Mouse (Mus musculus) lung, postnatal 36 days (tissue): ENCODE data around the gene Hyal1.

Source experiments
- DNase-seq: peaks from one replicate; pipeline ENCODE4 v3.0.0; 2022; ENCODE audit warnings: mixed read lengths

Gene Hyal1

DNA sequence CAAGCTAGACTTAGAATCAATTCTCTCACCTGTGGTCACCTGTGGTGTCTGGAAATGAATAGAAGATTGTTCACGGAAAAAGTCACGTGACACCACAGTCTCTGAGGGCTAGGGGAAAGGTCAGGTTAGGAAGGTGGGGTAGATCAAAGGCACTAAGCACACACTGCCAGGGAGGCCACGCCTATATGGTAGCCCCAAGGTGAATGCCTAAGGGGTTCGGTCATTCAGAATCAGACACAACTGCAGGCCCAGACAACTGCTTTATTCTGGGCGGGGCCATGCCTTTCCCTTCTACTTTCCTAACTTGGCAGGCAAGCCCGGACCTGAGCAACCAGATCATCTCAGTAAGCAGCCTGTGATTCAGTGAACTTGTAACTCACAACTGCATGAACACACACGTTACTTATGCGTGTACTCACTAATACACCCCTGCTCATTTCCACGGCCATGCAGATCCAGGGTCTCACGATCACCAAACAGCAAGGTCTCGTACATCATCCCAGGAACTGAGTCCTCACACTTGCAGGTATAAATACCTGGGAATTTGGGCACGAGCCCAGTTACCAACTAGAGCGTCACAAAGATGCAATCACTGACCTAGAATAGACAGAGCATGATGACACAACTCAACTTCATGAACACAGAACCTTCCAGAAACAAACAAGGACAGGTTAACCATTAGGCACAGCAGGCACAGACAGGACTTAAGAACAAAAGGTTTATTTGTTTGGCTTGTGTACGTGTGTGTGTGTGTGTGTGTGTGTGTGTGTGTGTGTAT, 959 bp upstream of the Hyal1 start:
- DNase-seq: no peak

DNA sequence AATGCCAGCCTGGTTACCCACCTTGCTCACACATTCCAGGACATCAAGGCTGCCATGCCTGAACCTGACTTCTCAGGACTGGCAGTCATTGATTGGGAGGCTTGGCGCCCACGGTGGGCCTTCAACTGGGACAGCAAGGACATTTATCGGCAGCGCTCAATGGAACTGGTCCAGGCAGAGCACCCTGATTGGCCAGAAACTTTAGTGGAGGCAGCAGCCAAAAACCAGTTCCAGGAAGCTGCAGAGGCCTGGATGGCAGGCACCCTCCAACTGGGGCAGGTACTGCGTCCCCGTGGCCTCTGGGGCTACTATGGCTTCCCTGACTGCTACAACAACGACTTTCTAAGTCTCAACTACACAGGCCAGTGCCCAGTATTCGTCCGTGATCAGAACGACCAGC, 1.1 kb downstream of the Hyal1 start:
- DNase-seq: no peak

DNA sequence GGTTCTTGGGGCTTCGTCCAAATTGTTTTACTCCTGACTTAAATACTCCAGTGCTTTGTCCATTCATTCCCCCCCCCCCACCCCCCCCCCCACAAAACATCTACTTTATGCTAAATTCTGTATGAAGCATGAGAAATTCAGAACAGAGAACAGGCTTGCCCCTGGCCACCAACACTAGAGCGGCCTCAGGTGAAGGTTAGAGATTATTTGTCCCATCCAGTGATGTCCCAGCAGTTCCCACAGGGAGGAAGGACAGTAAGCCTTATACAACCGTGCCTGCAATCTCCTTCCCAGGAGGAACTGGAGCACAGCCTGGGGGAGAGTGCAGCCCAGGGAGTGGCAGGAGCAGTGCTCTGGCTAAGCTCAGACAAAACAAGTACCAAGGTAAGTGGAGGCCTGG, 1.9 kb downstream of the Hyal1 start, which contains the start of gene Naa80:
Naa80 (plus strand) TSS at position 301 of the 400 bp plus-strand sequence.
- no peak for DNase-seq

DNA sequence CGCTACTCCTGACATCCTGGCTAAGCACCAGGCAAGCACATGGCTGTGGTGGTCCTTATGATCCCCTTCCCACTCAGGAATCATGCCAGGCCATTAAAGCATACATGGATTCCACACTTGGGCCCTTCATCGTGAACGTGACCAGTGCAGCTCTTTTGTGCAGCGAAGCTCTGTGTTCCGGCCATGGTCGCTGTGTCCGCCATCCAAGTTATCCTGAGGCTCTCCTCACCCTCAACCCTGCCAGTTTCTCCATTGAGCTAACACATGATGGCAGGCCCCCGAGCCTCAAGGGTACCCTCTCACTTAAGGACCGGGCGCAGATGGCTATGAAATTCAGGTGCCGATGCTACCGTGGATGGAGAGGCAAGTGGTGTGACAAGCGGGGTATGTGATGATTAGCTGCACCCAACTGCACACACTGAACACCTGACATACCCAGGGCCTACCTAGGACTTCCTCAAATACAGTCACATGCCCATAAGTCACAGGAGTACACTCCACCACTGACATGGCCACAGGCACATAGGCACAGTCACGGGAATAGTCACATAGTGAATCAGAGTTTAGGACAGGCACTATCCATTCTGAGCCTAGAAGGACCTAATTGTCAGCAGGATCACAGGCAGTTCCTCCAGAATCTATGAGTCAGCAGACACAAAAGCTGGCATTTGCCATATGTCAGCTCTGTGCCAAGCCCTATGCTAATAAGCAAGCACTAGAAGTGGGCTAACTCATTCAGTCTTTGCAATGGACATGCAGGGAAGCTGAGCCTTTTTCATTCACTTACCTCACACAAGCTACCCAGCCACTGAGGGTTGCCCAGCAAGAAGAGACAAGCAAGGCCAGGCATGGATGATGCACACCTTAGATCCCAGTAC, 2.5 kb downstream of the Hyal1 start:
- no peak for DNase-seq

DNA sequence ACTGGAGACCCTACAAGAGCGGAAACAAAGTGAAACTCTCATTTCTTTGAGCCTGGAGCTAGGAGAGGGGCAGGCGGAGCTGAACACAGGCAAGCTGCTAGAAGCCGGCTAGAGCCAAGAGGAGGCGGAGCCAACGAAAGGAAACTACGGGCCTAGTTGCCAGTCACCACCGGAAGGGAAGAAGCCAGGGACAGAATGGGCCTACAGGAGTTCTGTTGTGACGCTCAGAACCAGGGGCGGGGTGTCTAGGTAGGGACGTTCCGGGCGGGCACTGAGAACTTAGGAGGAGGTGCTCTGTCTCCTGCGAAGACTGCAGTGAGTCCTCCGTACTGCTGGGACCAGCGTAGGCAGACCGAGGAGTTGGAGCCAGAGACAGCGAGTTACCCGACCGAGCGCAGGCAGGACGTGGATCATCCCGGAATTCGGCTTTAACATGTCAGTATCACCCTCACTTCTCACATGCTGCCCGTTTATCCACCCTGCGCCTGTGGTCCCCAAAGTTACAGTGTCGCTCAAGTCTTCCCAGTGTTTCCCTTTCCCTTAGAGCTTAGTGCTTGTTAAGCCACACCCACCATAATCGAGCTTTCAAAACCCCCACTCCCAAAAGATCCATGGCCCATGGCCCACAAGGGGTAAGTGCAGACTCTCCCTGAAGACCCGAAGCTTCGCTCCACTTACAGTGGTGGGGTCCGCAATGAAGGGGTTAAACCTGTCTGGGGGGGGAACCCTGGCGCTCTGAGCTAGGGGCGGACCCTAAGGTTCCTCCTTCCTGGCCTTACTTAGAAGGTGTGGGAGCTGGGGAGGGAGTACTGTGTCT, 4.0 kb downstream of the Hyal1 start, which contains the start of gene Hyal3:
Hyal3 (plus strand) TSS at position 318 of the 817 bp plus-strand sequence.
- DNase-seq: peak; percentile 97

DNA sequence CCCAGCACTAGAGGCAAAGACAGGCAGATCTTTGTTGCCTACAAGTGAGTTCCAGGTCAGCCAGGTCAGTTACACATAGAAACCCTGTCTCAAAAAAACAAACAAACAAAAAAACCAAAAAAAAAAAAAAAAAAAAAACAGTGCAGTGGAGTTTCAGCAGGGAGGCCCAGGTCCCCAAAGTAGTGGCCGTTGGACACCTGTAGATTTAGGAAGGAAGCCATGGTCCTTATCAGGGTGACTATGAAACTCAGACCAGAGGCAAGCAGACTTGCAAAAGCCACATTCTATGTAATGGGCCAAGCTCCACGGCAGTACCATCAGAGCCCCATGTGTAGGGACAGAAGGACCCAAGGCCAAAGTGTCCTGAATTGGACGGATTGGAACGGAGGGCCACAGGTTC, 4.9 kb downstream of the Hyal1 start:
- no peak for DNase-seq

DNA sequence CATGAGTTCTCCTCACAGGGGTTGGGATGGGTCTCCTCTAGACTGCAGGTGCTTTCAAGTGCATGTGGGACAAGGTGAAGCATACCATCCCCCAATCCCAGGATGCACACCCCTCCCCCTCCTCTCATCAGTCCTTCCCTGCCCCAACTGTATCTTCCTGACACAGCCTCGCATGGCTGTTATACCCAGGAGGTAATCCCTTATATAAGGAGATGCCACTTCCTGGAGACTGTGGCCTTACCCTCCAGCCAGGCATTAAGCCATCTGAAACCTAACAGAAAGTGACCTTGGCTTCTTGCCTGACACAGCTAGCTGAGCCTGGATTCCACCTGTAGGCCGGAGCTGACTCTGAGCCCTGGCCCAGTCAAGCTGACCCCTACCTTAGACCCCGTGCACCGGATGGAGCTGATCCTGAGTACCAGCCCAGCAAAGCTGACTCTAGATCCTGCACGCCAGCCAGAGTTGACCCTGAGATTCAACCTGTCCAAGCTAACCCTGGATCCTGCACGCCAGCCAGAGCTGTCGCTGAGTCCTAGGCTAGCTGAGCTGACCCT, 5.9 kb downstream of the Hyal1 start:
- no peak for DNase-seq

DNA sequence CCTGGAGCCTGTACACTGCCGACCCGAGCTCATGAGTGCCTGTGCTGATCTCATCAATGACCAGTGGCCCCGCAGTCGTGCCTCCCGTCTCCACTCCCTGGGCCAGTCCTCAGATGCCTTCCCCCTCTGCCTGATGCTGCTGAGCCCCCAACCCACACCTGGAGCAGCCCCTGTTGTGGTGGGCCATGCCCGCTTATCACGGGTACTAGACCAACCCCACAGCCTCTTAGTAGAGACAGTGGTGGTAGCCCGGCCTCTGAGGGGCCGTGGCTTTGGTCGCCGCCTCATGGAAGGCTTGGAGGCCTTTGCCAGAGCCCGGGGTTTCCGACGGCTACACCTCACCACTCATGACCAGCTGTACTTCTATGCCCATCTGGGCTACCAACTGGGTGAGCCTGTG, 6.4 kb downstream of the Hyal1 start:
- DNase-seq: no peak

DNA sequence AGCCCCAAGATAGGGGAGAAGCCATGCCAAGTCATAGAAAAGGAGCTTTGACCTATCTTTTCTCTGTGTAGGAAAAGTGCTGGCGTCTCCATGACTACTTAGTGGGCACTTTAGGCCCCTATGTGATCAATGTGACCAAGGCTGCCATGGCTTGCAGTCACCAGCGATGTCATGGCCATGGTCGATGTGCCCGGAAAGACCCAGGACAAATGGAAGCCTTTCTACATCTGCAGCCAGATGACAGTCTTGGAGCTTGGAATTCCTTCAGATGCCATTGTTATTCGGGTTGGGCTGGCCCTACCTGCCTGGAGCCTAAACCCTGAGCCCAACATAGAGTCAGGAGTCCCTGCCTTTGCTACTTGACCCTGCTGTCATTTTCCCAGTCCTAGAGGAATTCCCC, 9.8 kb downstream of the Hyal1 start:
- no peak for DNase-seq

DNA sequence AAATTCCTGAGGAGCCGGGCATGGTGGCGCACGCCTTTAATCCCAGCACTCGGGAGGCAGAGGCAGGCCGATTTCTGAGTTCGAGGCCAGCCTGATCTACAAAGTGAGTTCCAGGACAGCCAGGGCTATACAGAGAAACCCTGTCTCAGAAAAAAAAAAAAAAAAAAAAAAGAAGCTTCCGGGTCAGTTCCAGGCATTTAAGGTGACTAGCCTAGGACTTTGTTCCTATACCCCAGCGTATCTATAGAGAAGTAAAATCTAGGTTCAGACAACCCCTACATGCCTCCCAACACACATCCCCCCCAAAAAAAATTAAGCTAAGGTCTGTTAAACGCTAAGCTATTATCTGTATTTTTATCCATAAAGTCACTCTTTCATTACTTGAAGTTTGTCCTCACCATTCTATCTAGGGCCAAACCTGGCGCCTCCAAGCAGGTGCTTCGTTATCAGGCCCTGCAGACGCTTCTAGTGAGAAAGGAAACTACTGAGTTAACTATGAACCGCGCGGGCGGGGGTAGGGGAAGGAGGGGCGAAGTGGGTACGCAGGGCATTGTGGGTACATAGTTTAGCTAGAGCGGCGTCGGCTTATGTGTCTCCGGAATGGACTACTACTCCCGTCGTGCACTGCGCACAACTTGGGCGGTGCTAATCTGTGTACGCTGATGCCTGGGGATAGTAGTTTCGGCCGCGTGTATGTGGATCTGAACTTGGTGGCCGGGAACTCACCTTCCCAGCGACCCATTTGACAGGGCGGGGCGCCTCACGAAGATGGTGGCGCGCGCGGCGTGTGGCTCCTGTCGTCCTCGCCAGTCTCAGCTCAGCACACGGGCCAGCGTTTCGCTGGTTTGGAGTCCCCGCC, 10.5 kb downstream of the Hyal1 start, which contains the start of gene Ifrd2:
Ifrd2 (plus strand) TSS at position 669 of the 859 bp plus-strand sequence.
- DNase-seq: peak; percentile 100

DNA sequence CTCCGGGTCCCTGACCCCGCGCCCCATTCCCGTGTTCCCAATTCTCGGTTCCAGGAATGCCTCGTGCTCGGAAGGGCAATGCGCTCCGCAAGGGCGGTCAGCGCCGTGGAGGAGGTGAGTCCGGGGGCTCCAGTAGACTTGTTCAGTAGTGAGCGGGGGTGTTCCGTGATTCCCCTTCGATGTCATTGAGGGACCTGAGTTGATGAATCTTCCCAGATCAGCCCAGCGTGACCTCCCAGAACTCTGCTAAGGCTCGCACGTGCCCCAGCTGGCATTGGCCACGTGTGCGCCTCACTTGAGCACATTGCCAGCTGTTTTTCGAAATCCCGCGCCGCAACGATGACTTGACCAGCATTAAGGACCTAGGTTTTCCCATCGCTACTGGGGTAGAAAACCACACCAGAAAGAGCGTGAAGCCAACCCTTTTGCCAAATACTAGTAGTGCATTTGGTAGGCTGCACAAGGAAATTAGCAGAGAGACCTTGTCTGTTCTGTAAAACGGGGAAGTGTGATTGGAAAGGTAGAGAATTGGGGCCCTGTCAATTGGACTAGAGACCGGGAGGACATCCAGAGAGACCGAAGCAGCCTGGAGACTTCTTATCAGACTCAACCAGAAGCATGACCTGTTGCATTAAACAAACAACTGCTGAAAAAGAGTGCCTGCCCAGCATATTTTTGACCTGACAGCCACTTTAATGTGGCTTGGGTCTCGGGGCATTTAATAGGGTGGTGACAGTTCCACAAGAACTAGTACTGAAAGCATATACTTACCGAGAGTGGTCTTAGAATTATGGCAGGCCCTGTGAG, 11.3 kb downstream of the Hyal1 start:
- peak; percentile 80 for DNase-seq

DNA sequence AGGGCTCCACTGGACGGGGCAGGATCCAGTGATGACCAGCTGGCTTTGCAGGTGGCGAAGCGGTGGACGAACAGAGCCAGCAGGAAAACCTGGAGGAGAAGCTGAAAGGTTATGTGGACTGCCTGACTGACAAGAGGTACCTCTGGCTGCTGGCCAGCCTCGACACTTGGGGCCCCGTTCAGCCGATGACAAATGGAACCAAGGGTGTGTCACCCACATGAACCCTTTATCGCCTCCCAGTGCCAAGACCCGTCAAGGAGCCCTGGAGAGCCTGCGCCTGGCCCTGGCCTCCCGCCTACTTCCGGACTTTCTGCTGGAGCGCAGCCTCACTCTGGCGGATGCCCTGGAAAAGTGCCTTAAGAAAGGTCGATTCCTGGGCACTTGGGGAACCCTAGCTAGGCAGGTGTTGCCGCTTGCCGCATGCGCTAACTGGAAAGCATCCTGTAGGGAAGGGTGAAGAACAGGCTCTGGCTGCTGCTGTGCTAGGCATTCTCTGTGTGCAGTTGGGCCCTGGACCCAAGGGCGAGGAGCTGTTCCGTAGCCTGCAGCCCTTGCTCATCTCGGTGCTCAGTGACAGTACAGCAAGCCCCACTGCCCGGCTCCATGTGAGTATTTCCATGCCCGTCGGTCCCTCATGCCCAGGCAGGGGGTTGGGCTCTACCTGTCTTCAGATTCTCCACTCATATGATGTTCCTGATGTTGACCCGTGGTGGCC, 13.5 kb downstream of the Hyal1 start:
- peak; percentile 90 for DNase-seq

DNA sequence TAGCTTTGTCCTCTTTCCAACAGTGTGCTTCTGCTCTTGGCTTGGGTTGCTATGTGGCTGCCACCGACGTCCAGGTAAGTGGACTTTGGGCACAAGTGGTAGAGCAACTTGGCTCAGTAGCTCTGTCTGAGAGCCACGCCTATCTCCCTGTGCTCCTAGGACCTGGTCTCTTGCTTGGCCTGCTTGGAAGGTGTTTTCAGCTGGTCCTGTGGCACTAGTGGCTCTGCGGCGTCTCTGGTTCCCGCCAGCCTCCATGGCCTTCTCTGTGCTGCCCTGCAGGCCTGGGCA, 14.0 kb downstream of the Hyal1 start:
- DNase-seq: peak; percentile 64

DNA sequence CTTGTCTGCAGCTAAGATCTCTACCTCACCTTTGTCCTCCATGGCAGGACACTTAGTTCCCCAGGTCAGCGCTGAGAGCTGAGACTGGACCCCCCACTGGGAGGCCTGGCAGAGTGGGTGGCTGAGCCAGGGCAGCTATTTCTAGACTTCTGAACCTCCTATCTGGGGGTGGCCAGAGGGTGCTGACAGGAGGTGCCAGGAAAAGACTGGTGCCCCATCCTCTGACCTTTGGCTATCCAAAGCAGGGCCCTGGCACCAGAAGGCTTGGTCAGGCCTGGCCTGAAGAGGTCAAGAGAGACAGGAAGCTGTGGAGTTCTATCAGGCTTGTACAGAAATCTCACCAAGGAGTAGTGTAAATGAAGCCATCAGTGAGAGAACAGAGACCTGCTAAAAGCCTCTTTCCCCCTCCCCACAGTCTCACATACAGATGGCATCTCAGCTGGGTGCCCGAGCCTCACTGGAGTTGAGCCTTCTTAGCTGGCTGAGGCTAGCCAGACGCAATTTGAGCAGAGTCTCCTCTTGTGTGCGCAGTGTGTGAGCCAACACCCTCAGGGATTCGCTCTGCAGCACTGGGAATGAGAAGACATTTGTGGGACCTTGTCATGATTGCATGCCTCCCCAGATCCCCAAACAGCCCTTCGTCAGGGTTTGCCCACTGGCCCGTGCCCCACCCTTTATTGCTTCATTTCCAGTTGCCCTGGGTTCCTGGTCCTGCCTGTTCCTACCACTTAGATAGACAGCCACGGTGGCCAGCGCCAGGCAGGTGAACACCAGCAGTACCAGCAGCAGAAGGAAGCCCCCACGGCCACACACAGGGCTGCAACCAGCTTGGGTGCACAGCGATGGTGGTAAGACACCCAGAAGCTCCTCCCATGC, 16.6 kb downstream of the Hyal1 start:
- DNase-seq: no peak

DNA sequence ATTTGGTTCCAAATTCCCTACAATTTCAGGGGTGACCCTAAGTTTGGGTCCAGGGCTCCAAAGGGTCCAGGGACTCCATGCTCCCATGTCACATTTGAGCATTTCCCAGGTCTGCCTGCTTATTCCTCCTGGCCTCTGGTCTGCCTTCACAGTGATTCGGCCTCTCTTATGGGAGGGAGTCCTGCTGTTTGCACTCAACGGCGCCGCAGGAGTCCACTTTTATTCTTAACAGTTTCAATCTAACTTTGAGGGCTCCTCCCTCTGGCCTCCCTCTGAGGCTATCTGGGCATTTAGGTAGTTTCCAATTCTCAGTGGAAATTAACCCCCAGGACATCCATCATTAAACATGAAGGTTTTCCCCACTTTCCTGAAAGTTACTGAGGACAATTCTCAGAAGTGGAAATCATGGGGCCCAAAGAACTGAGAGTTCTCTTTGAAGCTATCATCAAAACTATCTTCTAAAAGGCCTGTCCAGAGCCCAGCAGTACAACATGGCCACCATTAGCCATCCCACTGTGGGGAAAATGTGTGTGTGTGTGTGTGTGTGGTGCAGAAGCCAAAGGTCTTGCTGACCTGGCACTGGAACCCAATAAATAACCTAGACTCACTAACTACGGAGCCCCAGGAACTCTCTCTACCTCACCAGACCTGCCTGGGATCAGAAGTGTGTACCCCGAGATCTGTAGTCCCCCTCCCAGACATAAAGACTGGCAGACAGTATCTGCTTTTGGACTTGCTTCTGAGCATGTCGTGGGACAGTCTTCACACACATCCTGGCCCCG, 17.7 kb downstream of the Hyal1 start:
- DNase-seq: no peak

DNA sequence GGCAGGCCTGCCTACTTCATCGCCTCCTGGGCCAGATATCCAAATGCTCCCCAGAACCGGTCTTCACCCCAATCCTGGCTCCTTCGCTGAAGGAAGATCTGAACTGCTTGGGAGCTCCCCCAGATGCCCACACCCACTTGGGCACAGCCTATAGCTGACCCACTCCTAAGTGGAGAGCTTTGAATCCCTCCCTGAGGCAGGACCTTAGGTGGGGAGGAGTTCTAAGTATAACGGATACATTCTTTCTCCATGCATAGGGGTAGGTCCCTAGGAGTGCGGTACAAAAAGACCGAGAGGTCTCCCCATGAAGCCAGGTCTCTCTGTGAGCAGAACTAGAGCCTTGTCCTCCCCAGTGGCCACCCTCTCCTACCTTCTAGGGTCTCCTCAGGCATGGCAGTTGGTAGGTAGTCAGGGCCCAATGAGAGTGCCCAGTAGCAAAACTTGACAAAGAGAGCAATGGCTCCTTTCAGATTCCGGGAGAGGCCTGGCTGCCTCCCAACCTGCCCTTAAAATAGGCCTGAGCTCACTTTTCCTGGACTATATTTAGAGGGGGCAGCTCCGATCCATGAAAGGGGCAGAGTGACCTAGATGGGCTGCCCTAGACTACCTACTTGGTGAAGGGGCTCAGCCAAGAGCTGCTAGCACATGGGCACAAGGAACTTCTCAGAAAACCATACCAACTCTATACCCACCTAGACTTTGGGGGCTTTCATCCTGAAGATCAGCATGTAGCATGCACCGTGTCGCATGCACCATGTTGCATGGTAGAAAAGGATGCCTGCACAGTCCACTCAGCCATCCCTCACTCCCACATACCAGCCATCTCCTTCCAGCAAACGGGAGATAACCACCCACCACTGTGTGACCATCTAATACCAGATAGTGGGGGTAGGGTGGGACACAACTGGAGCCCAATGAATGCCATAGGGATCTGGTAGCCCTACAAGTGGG, 20.2 kb downstream of the Hyal1 start:
- peak; percentile 62 for DNase-seq

DNA sequence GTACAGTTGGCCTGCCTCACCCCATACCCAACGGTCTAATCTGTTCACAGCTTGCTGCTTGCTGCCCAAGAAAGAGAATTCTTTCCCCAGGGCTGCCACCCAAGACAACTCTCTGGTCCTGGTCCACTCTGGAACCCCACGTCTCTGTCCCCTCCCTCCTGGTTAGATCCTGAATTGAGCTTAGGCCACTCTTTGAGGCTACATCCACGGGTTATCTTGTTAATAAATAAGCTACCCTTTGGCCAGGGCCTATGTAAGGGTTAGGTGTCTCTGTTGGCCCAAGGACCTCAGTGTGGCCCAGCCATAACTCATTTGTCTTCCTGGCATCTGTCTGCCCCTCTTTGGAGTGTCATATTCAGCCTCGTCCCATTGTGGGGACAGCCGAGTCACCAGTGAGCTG, 21.7 kb downstream of the Hyal1 start:
- DNase-seq: no peak
